Mouse (Mus musculus) ES-E14 (cell line): Measurements from ENCODE around the gene Plekhg1. TPM values are rescaled to one million over a fixed set of nuclear protein-coding genes. Genes with fewer than 3 reads are reported as not detected.

Experiments
- DNase-seq: peaks from one replicate; pipeline ENCODE4 v3.0.0-alpha.2; 2013; ENCODE audit warnings: low read depth, low spot score
- H3K27ac ChIP-seq: 2 replicates; pipeline ENCODE4 v1.5.1; 2012; ENCODE audit warnings: low read depth, mild to moderate bottlenecking, low read length, moderate library complexity, mixed read lengths; ENCODE audit not compliant: poor library complexity, insufficient read depth, severe bottlenecking
- H3K36me3 ChIP-seq: 2 replicates; pipeline ENCODE4 v1.6.1; 2012; ENCODE audit warnings: mild to moderate bottlenecking, low read length, moderate library complexity, mixed read lengths; ENCODE audit not compliant: control insufficient read depth, poor library complexity, insufficient read depth, severe bottlenecking
- H3K4me1 ChIP-seq, 2 experiments: fragments of 150-350 bp in 1 of 2; sonication (generic) in 1 of 2; 2 replicates each; pipeline ENCODE4 v1.6.1; 2012; ENCODE audit warnings: low read length in 2 of 2, mild to moderate bottlenecking in 1 of 2, mixed read lengths in 1 of 2; ENCODE audit not compliant: control insufficient read depth in 2 of 2, insufficient read depth in 2 of 2, poor library complexity in 1 of 2
- H3K4me3 ChIP-seq, 2 experiments: fragments of 150-350 bp in 1 of 2; sonication (generic) in 1 of 2; 2 replicates each; pipeline ENCODE4 v1.5.1; 2012; ENCODE audit warnings: low read length in 2 of 2, low read depth in 1 of 2, mild to moderate bottlenecking in 1 of 2, mixed read lengths in 1 of 2; ENCODE audit not compliant: insufficient read depth in 1 of 2, poor library complexity in 1 of 2, severe bottlenecking in 1 of 2
- H3K9ac ChIP-seq: 2 replicates; pipeline ENCODE4 v1.6.1; 2012; ENCODE audit warnings: low read depth, mild to moderate bottlenecking, low read length, mixed read lengths; ENCODE audit not compliant: poor library complexity, insufficient read depth, severe bottlenecking
- H3K9me3 ChIP-seq: fragments of 150-350 bp; sonication (generic); 2 replicates; pipeline ENCODE4 v1.6.1; 2012; ENCODE audit warnings: low read depth, mild to moderate bottlenecking, low read length; ENCODE audit not compliant: control insufficient read depth, insufficient read depth
- CHD2 ChIP-seq: IDR thresholded peaks from 2 replicates; pipeline ENCODE4 v1.6.1; 2014; ENCODE audit warnings: mild to moderate bottlenecking, low read depth, low read length, inconsistent platforms
- HCFC1 ChIP-seq: IDR thresholded peaks from 2 replicates; pipeline ENCODE4 v1.6.1; 2012; ENCODE audit warnings: low read length, inconsistent platforms, borderline replicate concordance; ENCODE audit not compliant: insufficient read depth
- MAFK ChIP-seq: IDR thresholded peaks from 2 replicates; pipeline ENCODE4 v1.6.1; 2014; ENCODE audit warnings: mild to moderate bottlenecking, low read depth, low read length, inconsistent platforms; ENCODE audit not compliant: insufficient read depth
- ZC3H11A ChIP-seq: IDR thresholded peaks from 2 replicates; pipeline ENCODE4 v1.6.1; 2012; ENCODE audit warnings: low read depth, mild to moderate bottlenecking, inconsistent platforms, low read length, borderline replicate concordance
- ZNF384 ChIP-seq: IDR thresholded peaks from 2 replicates; pipeline ENCODE4 v1.6.1; 2012; ENCODE audit warnings: low read depth, low read length, inconsistent platforms
- in situ Hi-C, 2 experiments: fragments of 600-800 bp; cut with MboI; formaldehyde crosslinking; loops; one replicate each; pipeline ENCODE4 v1.15.1; 2025; ENCODE audit warnings: low sequenced_read_pairs in 2 of 2, inconsistent platforms in 1 of 2; ENCODE audit not compliant: unreplicated experiment in 2 of 2
- total RNA-seq: library from RNA; depleted of rRNA; stranded (reverse); fragments of 300-350 nt; gene quantifications from 2 replicates; pipeline ENCODE4 v1.2.3, GENCODE M21; 2012

The Plekhg1 gene
- total RNA-seq, 1 experiment, result 8.8 TPM

GRCm38 (mm10) chr10:3718021-3718865 is 21.9 kb upstream of the Plekhg1 start:
- Histone ChIP-seq H3K9ac (no peak overlapping the region), H3K9me3 (no peaks in the 10 kb centered on the region), H3K4me3 (no peak overlapping the region), H3K4me1 (no peaks in the 10 kb centered on the region), H3K36me3 (no peaks in the 10 kb centered on the region), H3K27ac (no peak overlapping the region)
- TF ChIP-seq MAFK (no peak), ZC3H11A (no peak), ZNF384 (no peak), HCFC1 (no peak), CHD2 (no peak)
- no peak for DNase-seq
- in situ Hi-C loops, result no loop called here

GRCm38 (mm10) chr10:3720296-3720695 is 19.9 kb upstream of the Plekhg1 start:
- no peak overlapping the region for H3K27ac ChIP-seq
- no peak overlapping the region for H3K9ac ChIP-seq
- 0 out of 2 replicates have a peak, but pooled peaks cover 6% of the 10 kb centered on the region for H3K9me3 ChIP-seq
- in situ Hi-C loops, result no loop called here
- TF ChIP-seq MAFK (no peak), CHD2 (no peak), ZNF384 (no peak), HCFC1 (no peak), ZC3H11A (no peak)
- no peaks in the 10 kb centered on the region for H3K36me3 ChIP-seq
- H3K4me1 ChIP-seq, result no peaks in the 10 kb centered on the region
- no peak overlapping the region for H3K4me3 ChIP-seq
- DNase-seq, result no peak

GRCm38 (mm10) chr10:3722339-3722738 is 17.8 kb upstream of the Plekhg1 start:
- in situ Hi-C loops, result no loop called here
- no peak overlapping the region for H3K4me3 ChIP-seq
- H3K27ac ChIP-seq, result no peak overlapping the region
- H3K9ac ChIP-seq, result no peak overlapping the region
- DNase-seq, result no peak
- 0 out of 2 replicates have a peak, but pooled peaks cover 6% of the 10 kb centered on the region for H3K9me3 ChIP-seq
- no peaks in the 10 kb centered on the region for H3K36me3 ChIP-seq
- no peaks in the 10 kb centered on the region for H3K4me1 ChIP-seq
- TF ChIP-seq MAFK (no peak), HCFC1 (no peak), ZC3H11A (no peak), ZNF384 (no peak), CHD2 (no peak)

GRCm38 (mm10) chr10:3724665-3725064 is 15.5 kb upstream of the Plekhg1 start:
- Histone ChIP-seq H3K9ac (no peak overlapping the region), H3K4me3 (no peak overlapping the region), H3K27ac (no peak overlapping the region), H3K36me3 (no peaks in the 10 kb centered on the region), H3K4me1 (no peaks in the 10 kb centered on the region), H3K9me3 (0 out of 2 replicates have a peak, but pooled peaks cover 6% of the 10 kb centered on the region)
- TF ChIP-seq HCFC1, result no peak
- TF ChIP-seq CHD2, result no peak
- TF ChIP-seq MAFK, result no peak
- no peak for DNase-seq
- in situ Hi-C loops, result no loop called here
